Mouse (Mus musculus) liver, embryonic 16.5 days (tissue): Measurements from ENCODE around the gene Olfr1015. TPM values are rescaled to one million over a fixed set of nuclear protein-coding genes. Genes with fewer than 3 reads are reported as not detected.

Experiments
- ATAC-seq: fragments of 200-750 bp; cut with Nextera tagmentation; 2 replicates; pipeline ENCODE4 v1.8.0; 2017; ENCODE audit warnings: low read depth, mild to moderate bottlenecking, moderate number of reproducible peaks, moderate library complexity
- H3K27ac ChIP-seq: fragments of 300-500 bp; sonication (generic); 2 replicates; pipeline ENCODE4 v1.5.1; 2014; ENCODE audit warnings: mild to moderate bottlenecking, low read length
- H3K27me3 ChIP-seq: fragments of 300-500 bp; sonication (generic); 2 replicates; pipeline ENCODE4 v1.6.1; 2014; ENCODE audit warnings: low read depth, low read length, mixed read lengths; ENCODE audit not compliant: control insufficient read depth, insufficient read depth
- H3K36me3 ChIP-seq: fragments of 300-500 bp; sonication (generic); 2 replicates; pipeline ENCODE4 v1.6.1; 2014; ENCODE audit warnings: mild to moderate bottlenecking; ENCODE audit not compliant: control insufficient read depth, insufficient read depth
- H3K4me1 ChIP-seq: fragments of 300-500 bp; sonication (generic); 2 replicates; pipeline ENCODE4 v1.6.1; 2014; ENCODE audit warnings: low read depth, low read length, mixed read lengths; ENCODE audit not compliant: control insufficient read depth
- H3K4me2 ChIP-seq: fragments of 300-500 bp; sonication (generic); 2 replicates; pipeline ENCODE4 v1.6.1; 2014; ENCODE audit warnings: low read depth, low read length, mixed read lengths
- H3K4me3 ChIP-seq: fragments of 300-500 bp; sonication (generic); 2 replicates; pipeline ENCODE4 v1.5.1; 2014; ENCODE audit warnings: low read depth, mild to moderate bottlenecking, low read length
- H3K9ac ChIP-seq: fragments of 300-500 bp; sonication (generic); 2 replicates; pipeline ENCODE4 v1.6.1; 2014; ENCODE audit warnings: low read depth, low read length
- H3K9me3 ChIP-seq: fragments of 300-500 bp; sonication (generic); replicated peaks from 2 replicates; pipeline ENCODE4 v1.6.1; 2016; ENCODE audit warnings: low read length; ENCODE audit not compliant: control insufficient read depth
- WGBS: fragments of 180-500 bp; shearing (Covaris S2); extraction: QIAGEN DNeasy Blood & Tissue Kit; methylation state at CpG from one replicate; pipeline ENCODE4 v1.1.7; 2014; ENCODE audit not compliant: insufficient replicate concordance; 5-methylcytosine and 5-hydroxymethylcytosine counted together
- polyA plus RNA-seq: library from polyadenylated mRNA; unstranded; fragments of >200 nt; fragmentation: Nextera tagmentation; extraction: Ambion mirVana; gene quantifications from 2 replicates; pipeline ENCODE4 v1.2.1, GENCODE M21; 2015

Olfr1015 gene
- not detected in 2 replicates for polyA plus RNA-seq

GRCm38 (mm10) chr2:85781717-85782116 is at the start of gene Olfr1015:
Gene Olfr1015, plus strand, starts transcription at chr2:85782017.
- Histone ChIP-seq H3K4me2 (no peak within 1 kb of the TSS), H3K27ac (no peak within 1 kb of the TSS), H3K36me3 (no peaks in the 10 kb centered on the region), H3K9me3 (no peaks in the 10 kb centered on the region), H3K4me1 (no peaks in the 10 kb centered on the region), H3K27me3 (no peaks in the 10 kb centered on the region), H3K4me3 (no peak within 1 kb of the TSS), H3K9ac (no peak within 1 kb of the TSS)
- ATAC-seq: no peak

GRCm38 (mm10) chr2:85753822-85754221 is 28.0 kb upstream of the Olfr1015 start:
- H3K9me3 ChIP-seq: no peaks in the 10 kb centered on the region
- WGBS: 56% methylated on average over 4 of the region's 4 CpGs
- no peaks in the 10 kb centered on the region for H3K27me3 ChIP-seq
- H3K27ac ChIP-seq: no peak overlapping the region
- H3K4me2 ChIP-seq: no peak overlapping the region
- no peak overlapping the region for H3K4me3 ChIP-seq
- ATAC-seq: no peak
- no peaks in the 10 kb centered on the region for H3K4me1 ChIP-seq
- no peaks in the 10 kb centered on the region for H3K36me3 ChIP-seq
- H3K9ac ChIP-seq: no peak overlapping the region

- no peak within 1 kb of the TSS for H3K4me2 ChIP-seq
- no peak within 1 kb of the TSS for H3K4me3 ChIP-seq
- H3K27me3 ChIP-seq: no peaks in the 10 kb centered on the region
- WGBS: 36% methylated on average over 1 of the region's 1 CpGs
- H3K36me3 ChIP-seq: no peaks in the 10 kb centered on the region
- no peak for ATAC-seq
- H3K27ac ChIP-seq: no peak within 1 kb of the TSS
- no peak within 1 kb of the TSS for H3K9ac ChIP-seq
- H3K4me1 ChIP-seq: no peaks in the 10 kb centered on the region
- no peaks in the 10 kb centered on the region for H3K9me3 ChIP-seq
These were observed 19.2 kb upstream of the Olfr1015 start, which contains the start of gene Olfr1012 for GRCm38 (mm10) chr2:85762666-85763065. Gene Olfr1012, minus strand, starts transcription at chr2:85762766.

- Histone ChIP-seq H3K4me1 (no peaks in the 10 kb centered on the region), H3K9me3 (no peaks in the 10 kb centered on the region), H3K27me3 (no peaks in the 10 kb centered on the region), H3K36me3 (no peaks in the 10 kb centered on the region), H3K27ac (no peak within 1 kb of the TSS), H3K4me3 (no peak within 1 kb of the TSS), H3K4me2 (no peak within 1 kb of the TSS), H3K9ac (no peak within 1 kb of the TSS)
- ATAC-seq: no peak
These were observed 15.0 kb upstream of the Olfr1015 start, which contains the start of gene Olfr1013 for GRCm38 (mm10) chr2:85766798-85767197. Gene Olfr1013, plus strand, starts transcription at chr2:85767098.

GRCm38 (mm10) chr2:85772413-85772812 is 9.4 kb upstream of the Olfr1015 start, which contains the start of gene Olfr1014:
Gene Olfr1014, plus strand, starts transcription at chr2:85772713.
- Histone ChIP-seq H3K9me3 (no peaks in the 10 kb centered on the region), H3K4me2 (no peak within 1 kb of the TSS), H3K36me3 (no peaks in the 10 kb centered on the region), H3K4me3 (no peak within 1 kb of the TSS), H3K4me1 (no peaks in the 10 kb centered on the region), H3K27ac (no peak within 1 kb of the TSS), H3K27me3 (no peaks in the 10 kb centered on the region), H3K9ac (no peak within 1 kb of the TSS)
- ATAC-seq: no peak

- Histone ChIP-seq H3K4me3 (no peak overlapping the region), H3K9me3 (no peaks in the 10 kb centered on the region), H3K4me2 (no peak overlapping the region), H3K27ac (no peak overlapping the region), H3K27me3 (no peaks in the 10 kb centered on the region), H3K9ac (no peak overlapping the region), H3K4me1 (no peaks in the 10 kb centered on the region), H3K36me3 (no peaks in the 10 kb centered on the region)
- 52% methylated on average over 2 of the region's 2 CpGs for WGBS
- ATAC-seq: no peak
These were observed 10.5 kb downstream of the Olfr1015 start for GRCm38 (mm10) chr2:85792331-85792730.

- Histone ChIP-seq H3K36me3 (no peaks in the 10 kb centered on the region), H3K4me1 (no peaks in the 10 kb centered on the region), H3K27me3 (no peaks in the 10 kb centered on the region), H3K9me3 (no peaks in the 10 kb centered on the region), H3K9ac (no peak within 1 kb of the TSS), H3K4me3 (no peak within 1 kb of the TSS), H3K27ac (no peak within 1 kb of the TSS), H3K4me2 (no peak within 1 kb of the TSS)
- WGBS: 59% methylated on average over 2 of the region's 2 CpGs
- ATAC-seq: no peak
These were observed 20.6 kb downstream of the Olfr1015 start, which contains the start of gene Olfr1016 for GRCm38 (mm10) chr2:85802444-85802843. Gene Olfr1016, minus strand, starts transcription at chr2:85802544.

- WGBS: 63% methylated on average over 4 of the region's 4 CpGs
These were observed 22.7 kb downstream of the Olfr1015 start for GRCm38 (mm10) chr2:85804501-85804900.

GRCm38 (mm10) chr2:85818179-85818578 is 36.4 kb downstream of the Olfr1015 start, which contains the start of gene Olfr1018:
Gene Olfr1018, plus strand, starts transcription at chr2:85818479.
- Histone ChIP-seq H3K36me3 (no peaks in the 10 kb centered on the region), H3K4me2 (no peak within 1 kb of the TSS), H3K4me3 (no peak within 1 kb of the TSS), H3K4me1 (no peaks in the 10 kb centered on the region), H3K9me3 (no peaks in the 10 kb centered on the region), H3K27ac (no peak within 1 kb of the TSS), H3K27me3 (no peaks in the 10 kb centered on the region), H3K9ac (no peak within 1 kb of the TSS)
- no peak for ATAC-seq

More at GRCm38 (mm10) chr2:85804501-85804900, 22.7 kb downstream of the Olfr1015 start:
- H3K9me3 ChIP-seq: no peaks in the 10 kb centered on the region
- no peaks in the 10 kb centered on the region for H3K36me3 ChIP-seq
- no peaks in the 10 kb centered on the region for H3K4me1 ChIP-seq
- no peak overlapping the region for H3K27ac ChIP-seq
- H3K9ac ChIP-seq: no peak overlapping the region
- H3K27me3 ChIP-seq: no peaks in the 10 kb centered on the region
- ATAC-seq: no peak
- no peak overlapping the region for H3K4me3 ChIP-seq
- H3K4me2 ChIP-seq: no peak overlapping the region
